Mouse (Mus musculus) activated CD4-positive, CD25-positive, alpha-beta regulatory T cell (primary cell): ENCODE data around the gene 6030452D12Rik. TPM values are rescaled to one million over a fixed set of nuclear protein-coding genes. Genes with fewer than 3 reads are reported as not detected.

Experiments
- polyA plus RNA-seq, 2 experiments: library from polyadenylated mRNA; unstranded; fragments of 100-300 nt; shearing (Covaris generic); gene quantifications; one replicate each; pipeline ENCODE4 v1.2.1; 2017

Gene 6030452D12Rik
- not detected for polyA plus RNA-seq

GRCm38 (mm10) chr8:106500018-106500685, at the start of gene 6030452D12Rik:
Gene 6030452D12Rik (plus strand): TSS chr8:106500522.

GRCm38 (mm10) chr8:106510365-106510975, 10.1 kb downstream of the 6030452D12Rik start, which contains the start of gene Cdh3:
Gene Cdh3 (plus strand): TSS chr8:106510891.

Other genes with a start within 250 kb of the 6030452D12Rik start
- under 1 TPM in 1 of 2 experiments, not detected in 1; 0.08 TPM for gene Smpd3, start 162.5 kb upstream of the 6030452D12Rik start, polyA plus RNA-seq
- 1 to 10 TPM; 3.5 to 7.0 TPM for gene Zfp90, start 85.2 kb upstream of the 6030452D12Rik start, polyA plus RNA-seq
- under 1 TPM in 1 of 2 experiments, not detected in 1; 0.05 TPM for gene Cdh3, start 10.4 kb downstream of the 6030452D12Rik start, polyA plus RNA-seq
- 10 to 100 TPM in 1 of 2 experiments, 1 to 10 TPM in 1; 6.4 to 12.6 TPM for gene Gm10073, start 72.9 kb downstream of the 6030452D12Rik start, polyA plus RNA-seq
- gene Cdh1, start 102.8 kb downstream of the 6030452D12Rik start, polyA plus RNA-seq, result 1 to 10 TPM in 1 of 2 experiments, under 1 TPM in 1; 0.52 to 1.3 TPM
- gene Tango6, start 182.5 kb downstream of the 6030452D12Rik start, polyA plus RNA-seq, result 1 to 10 TPM; 6.1 to 7.7 TPM